Mouse (Mus musculus) liver, postnatal 0 days (tissue): ENCODE results near the gene Gm10719.
"Not testable (repeated sequence)": the region's sequence is repeated elsewhere in the genome, so short reads cannot be mapped to it uniquely, and the experiment has no call there.

ENCODE experiments used
- CTCF ChIP-seq: sonication (generic); IDR thresholded peaks from 2 replicates; pipeline ENCODE4 v1.5.1; 2016; ENCODE audit warnings: antibody characterized with exemption, low read depth
- EP300 ChIP-seq: IDR thresholded peaks from 2 replicates; pipeline ENCODE4 v1.6.1; 2016; ENCODE audit warnings: antibody characterized with exemption, low read depth, mild to moderate bottlenecking

- TF ChIP-seq CTCF, EP300: not testable (repeated sequence)
Observed at GRCm38 (mm10) chr9:3009331-3009730, 7.9 kb upstream of the Gm10719 start.
